Comparison of ENCODE assay signal across 7 mouse cellular contexts in the genomic region with DNA sequence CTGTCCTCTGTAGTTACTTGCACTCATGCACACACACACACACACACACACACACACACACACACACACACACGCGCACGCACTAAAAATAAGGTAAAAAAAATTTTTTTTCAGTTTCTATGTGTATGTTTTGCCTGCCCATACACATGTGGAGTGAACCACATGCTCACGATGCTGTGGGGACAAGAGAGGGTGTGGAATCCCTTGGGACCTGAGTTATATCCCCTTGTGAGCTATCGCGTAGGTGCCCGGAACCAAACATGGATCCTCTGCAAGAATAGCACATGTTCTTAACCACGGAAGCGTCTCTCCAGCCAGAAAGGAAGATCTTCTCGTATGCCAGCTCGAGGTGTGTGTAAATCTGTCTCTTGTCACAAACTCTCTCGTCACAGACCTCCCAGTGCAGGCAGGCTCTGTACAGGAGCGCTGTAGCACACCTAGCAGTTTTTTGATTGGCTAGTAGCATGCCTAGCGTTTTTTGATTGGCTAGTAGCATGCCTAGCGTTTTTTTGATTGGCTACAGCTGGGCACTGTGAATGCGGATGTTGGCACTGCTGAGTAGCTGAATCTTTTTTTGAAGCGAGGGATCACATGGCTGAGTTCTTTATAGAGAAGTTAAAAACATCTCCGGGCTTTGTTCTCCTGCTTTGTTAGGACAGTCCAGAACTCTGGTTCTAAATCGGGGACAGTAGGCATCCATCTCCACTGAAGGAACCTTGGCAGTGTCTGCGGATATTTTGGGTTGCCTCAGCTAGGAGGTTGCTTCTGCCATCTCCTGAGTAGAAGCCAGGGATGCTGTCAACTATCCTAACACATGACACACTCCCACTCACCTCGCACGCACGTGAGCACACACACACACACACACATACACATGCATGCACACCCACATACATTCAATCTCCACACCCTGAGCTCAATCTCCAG. TPM values are rescaled to one million over a fixed set of nuclear protein-coding genes. Genes with fewer than 3 reads are reported as not detected.
DNase-seq lines count a peak whose midpoint lies in the region; ATAC-seq lines count a peak whose summit lies in the region.

No protein-coding gene starts in this region.

- 0 out of 2 replicates have a peak, but pooled peaks cover 2% of the 10 kb centered on the region for H3K4me1 ChIP-seq in intestine, embryonic 15.5 days (replicated peaks)

- no peaks in the 10 kb centered on the region for H3K9me3 ChIP-seq in intestine, embryonic 15.5 days

- no peaks in the 10 kb centered on the region for H3K27me3 ChIP-seq in intestine, embryonic 15.5 days (replicated peaks)

- WGBS in intestine, embryonic 15.5 days: 41% methylated on average over 23 of the region's 23 CpGs

- peak; percentile 95 for ATAC-seq in intestine, embryonic 15.5 days
- peak; percentile 93 for ATAC-seq in megakaryocyte progenitor cell, adult 5-6 weeks (replicated peaks; ENCODE audit: poor library complexity)

- H3K27ac ChIP-seq in intestine, embryonic 15.5 days: no peak overlapping the region

- no peaks in the 10 kb centered on the region for H3K36me3 ChIP-seq in intestine, embryonic 15.5 days

- H3K9ac ChIP-seq in intestine, embryonic 15.5 days: no peak overlapping the region

- intact Hi-C loops in gastrocnemius, postnatal 14 days (cut with DNase I; ENCODE audit: low total_unique reads): no loop called here
- intact Hi-C loops in left cerebral cortex, postnatal 14 days (cut with DNase I): no loop called here

- H3K4me3 ChIP-seq in intestine, embryonic 15.5 days (replicated peaks): peak overlapping the region; percentile 22; the same call in 1 of the 2 replicates

- H3K4me2 ChIP-seq in intestine, embryonic 15.5 days (replicated peaks): peak overlapping the region; percentile 56

- DNase-seq in adrenal gland, adult 8-10 months: peak; percentile 71
- DNase-seq in cerebellum, postnatal 36 days: peak; percentile 43 to 64
- DNase-seq in gastrocnemius, postnatal 14 days: peak; percentile 28
- peak; percentile 88 to 97 for DNase-seq in left cerebral cortex, postnatal 14 days (ENCODE audit: low spot score in 2 of 2)
- DNase-seq in right cerebral cortex, postnatal 4 days: peak; percentile 46

RNA-seq across cellular contexts. Expression of a gene that starts 52.4 kb away (rescaled TPM):
- 100 to 1,000 TPM in 2 of 4 experiments, 10 to 100 TPM in 2; 43.0 to 255 (median 85.3) TPM for total RNA-seq in adrenal gland, adult 8-10 months (2022)
- 10 to 100 TPM; 56.6 to 62.4 TPM for total RNA-seq in gastrocnemius, postnatal 14 days (2021)
- 26.9 and 28.4 TPM in 2 replicates for polyA plus RNA-seq in intestine, embryonic 15.5 days (2015; fragmentation: Nextera tagmentation; extraction: Ambion mirVana)
- 10 to 100 TPM; 15.6 to 20.2 TPM for total RNA-seq in left cerebral cortex, postnatal 14 days (2021)
- 0.24 and 0.52 TPM in 2 replicates for total RNA-seq in megakaryocyte progenitor cell, adult 5-6 weeks (2015)
- total RNA-seq in megakaryocyte progenitor cell, adult 5-6 weeks (2017): 1.0 and 1.1 TPM in 2 replicates

Comparison
In these comparisons a context has a peak if more than half of its experiments do, and no peak if none do; other contexts are left out.
1. DNase-seq: peak in every context shown above with its lines; median percentile 92 in left cerebral cortex, postnatal 14 days; 71 in adrenal gland, adult 8-10 months; 54 in cerebellum, postnatal 36 days; 46 in right cerebral cortex, postnatal 4 days; 28 in gastrocnemius, postnatal 14 days.
2. RNA of a gene that starts 52.4 kb away (total RNA-seq): 43.0 to 255 TPM in adrenal gland, adult 8-10 months, 56.6 to 62.4 TPM in gastrocnemius, postnatal 14 days and 15.6 to 20.2 TPM in left cerebral cortex, postnatal 14 days; 0.24 to 1.1 TPM in megakaryocyte progenitor cell, adult 5-6 weeks; every median in the first group is over 4 times any median in the second.